ENCODE assay signal across 8 mouse cellular contexts in the genomic region with DNA sequence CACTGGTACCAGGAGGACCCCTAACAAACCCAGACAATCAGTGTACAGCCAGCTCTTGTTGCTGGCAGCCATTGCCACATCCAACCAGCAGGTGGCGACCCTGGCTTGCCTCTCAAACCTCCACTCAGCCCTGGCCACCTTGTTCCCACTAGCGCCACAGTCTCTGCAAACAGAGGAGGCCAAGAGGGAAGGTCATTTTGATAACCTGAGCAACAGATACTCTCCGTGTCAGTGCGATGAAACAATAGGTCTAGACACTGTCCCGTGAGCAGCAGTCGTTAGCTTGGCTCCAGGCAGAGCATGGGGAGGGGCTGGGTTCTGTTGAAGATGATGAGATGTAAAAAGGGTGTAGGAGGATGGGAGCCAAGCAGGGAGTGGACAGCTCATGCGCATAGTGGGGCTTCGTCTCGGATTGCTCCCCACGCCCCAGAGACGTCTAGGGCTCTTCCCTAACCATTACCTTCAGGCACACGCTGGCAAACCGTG. TPM values are rescaled to one million over a fixed set of nuclear protein-coding genes. Genes with fewer than 3 reads are reported as not detected.
DNase-seq lines count a peak whose midpoint lies in the region; ATAC-seq and TF ChIP-seq lines count a peak whose summit lies in the region.

No protein-coding gene starts in this region.

- H3K36me3 ChIP-seq in intestine, postnatal 0 days (ENCODE audit: control insufficient read depth, insufficient read depth), result no peaks in the 10 kb centered on the region
- H3K36me3 ChIP-seq in midbrain, embryonic 13.5 days, result no peaks in the 10 kb centered on the region
- no peaks in the 10 kb centered on the region for H3K36me3 ChIP-seq in stomach, embryonic 15.5 days

- no peak overlapping the region for H3K27ac ChIP-seq in intestine, postnatal 0 days (ENCODE audit: low read depth, low read length)
- H3K27ac ChIP-seq in midbrain, embryonic 13.5 days, result no peak overlapping the region
- no peak overlapping the region for H3K27ac ChIP-seq in stomach, embryonic 15.5 days

- peak; percentile 99 for TF ChIP-seq CTCF in intestine, postnatal 0 days (IDR thresholded peaks at IDR 0.05; ENCODE audit: low read depth)

- H3K9ac ChIP-seq in intestine, postnatal 0 days (ENCODE audit: low read depth, low read length), result no peak overlapping the region
- H3K9ac ChIP-seq in midbrain, embryonic 13.5 days (replicated peaks), result 0 out of 2 replicates have a peak overlapping the region, but pooled peaks have one; percentile 42
- H3K9ac ChIP-seq in stomach, embryonic 15.5 days, result no peak overlapping the region

- no peaks in the 10 kb centered on the region for H3K27me3 ChIP-seq in intestine, postnatal 0 days (replicated peaks; ENCODE audit: control insufficient read depth, insufficient read depth, low read length)
- H3K27me3 ChIP-seq in midbrain, embryonic 13.5 days, result 0 out of 2 replicates have a peak, but pooled peaks cover 4% of the 10 kb centered on the region
- H3K27me3 ChIP-seq in stomach, embryonic 15.5 days (replicated peaks), result no peaks in the 10 kb centered on the region

- no peak for ATAC-seq in CD4-positive, CD25-positive, alpha-beta regulatory T cell, adult 4 months
- ATAC-seq in intestine, postnatal 0 days, result peak; percentile 60
- ATAC-seq in midbrain, embryonic 13.5 days, result peak; percentile 69
- peak; percentile 48; the same call in 1 of the 2 replicates for ATAC-seq in stomach, embryonic 15.5 days (ENCODE audit: insufficient read depth, low FRiP score, low read depth)

- H3K4me2 ChIP-seq in intestine, postnatal 0 days (replicated peaks; ENCODE audit: low read depth), result no peak overlapping the region
- no peak overlapping the region for H3K4me2 ChIP-seq in midbrain, embryonic 13.5 days (replicated peaks)
- H3K4me2 ChIP-seq in stomach, embryonic 15.5 days, result no peak overlapping the region; the same call in 1 of the 2 replicates

- DNase-seq in CD4-positive, CD25-positive, alpha-beta regulatory T cell, adult 2 months (ENCODE audit: low read depth, low spot score), result peak; percentile 76
- peak; percentile 90 for DNase-seq in embryo, embryonic 10 days (ENCODE audit: low spot score)
- peak; percentile 67 to 71 for DNase-seq in gastrocnemius, postnatal 36 days
- peak; percentile 86 for DNase-seq in left cerebral cortex, postnatal 4 days

- intact Hi-C loops in gastrocnemius, postnatal 36 days (cut with DNase I), result loop anchor here (1.0 to 2.0 kb wide), 2 partner anchors 80 to 97 kb away; no protein-coding TSS in a partner anchor
- intact Hi-C loops in left cerebral cortex, postnatal 4 days (cut with DNase I), result loop anchor here (5.0 kb wide), 2 partner anchors 81 to 96 kb away; no protein-coding TSS in a partner anchor

- H3K9me3 ChIP-seq in intestine, postnatal 0 days (ENCODE audit: control insufficient read depth), result no peaks in the 10 kb centered on the region
- H3K9me3 ChIP-seq in midbrain, embryonic 13.5 days, result no peaks in the 10 kb centered on the region
- no peaks in the 10 kb centered on the region for H3K9me3 ChIP-seq in stomach, embryonic 15.5 days

- H3K4me3 ChIP-seq in intestine, postnatal 0 days (ENCODE audit: low read depth, low read length), result no peak overlapping the region
- H3K4me3 ChIP-seq in midbrain, embryonic 13.5 days (replicated peaks), result no peak overlapping the region
- no peak overlapping the region for H3K4me3 ChIP-seq in stomach, embryonic 15.5 days (replicated peaks)

- no peaks in the 10 kb centered on the region for H3K4me1 ChIP-seq in intestine, postnatal 0 days (replicated peaks; ENCODE audit: control insufficient read depth, insufficient read depth, low read length)
- peaks cover 5% of the 10 kb centered on the region; the same call in 1 of the 2 replicates for H3K4me1 ChIP-seq in midbrain, embryonic 13.5 days (replicated peaks)
- peaks cover 4% of the 10 kb centered on the region; the same call in 1 of the 2 replicates for H3K4me1 ChIP-seq in stomach, embryonic 15.5 days

- 22% methylated on average over 13 of the region's 13 CpGs for WGBS in intestine, postnatal 0 days
- 33% methylated on average over 13 of the region's 13 CpGs for WGBS in midbrain, embryonic 13.5 days
- 22% methylated on average over 13 of the region's 13 CpGs for WGBS in stomach, embryonic 15.5 days

RNA-seq across cellular contexts. Expression of gene Ribc2, which starts 19.6 kb away (rescaled TPM):
- not detected for polyA plus RNA-seq in CD4-positive, CD25-positive, alpha-beta regulatory T cell, adult 4 months (2017; shearing (Covaris generic))
- total RNA-seq in gastrocnemius, postnatal 36 days (2021), result not detected
- 0.13 TPM in 1 of 2 replicates, not detected in the other for polyA plus RNA-seq in intestine, postnatal 0 days (2015; fragmentation: Nextera tagmentation; extraction: Ambion mirVana)
- total RNA-seq in left cerebral cortex, postnatal 4 days (2021), result under 1 TPM; 0.24 to 0.30 TPM
- polyA plus RNA-seq in midbrain, embryonic 13.5 days (2015; fragmentation: Nextera tagmentation; extraction: Ambion mirVana), result 0.43 and 0.62 TPM in 2 replicates
- 0.08 and 0.26 TPM in 2 replicates for polyA plus RNA-seq in stomach, embryonic 15.5 days (2015; fragmentation: Nextera tagmentation; extraction: Ambion mirVana)

RNA-seq across cellular contexts. Expression of gene Smc1b, which starts 19.7 kb away (rescaled TPM):
- polyA plus RNA-seq in CD4-positive, CD25-positive, alpha-beta regulatory T cell, adult 4 months (2017; shearing (Covaris generic)), result under 1 TPM in 1 of 2 experiments, not detected in 1; 0.08 TPM
- not detected for total RNA-seq in gastrocnemius, postnatal 36 days (2021)
- polyA plus RNA-seq in intestine, postnatal 0 days (2015; fragmentation: Nextera tagmentation; extraction: Ambion mirVana), result 0.07 and 0.18 TPM in 2 replicates
- total RNA-seq in left cerebral cortex, postnatal 4 days (2021), result under 1 TPM; 0.08 to 0.16 TPM
- 0.07 and 0.08 TPM in 2 replicates for polyA plus RNA-seq in midbrain, embryonic 13.5 days (2015; fragmentation: Nextera tagmentation; extraction: Ambion mirVana)
- polyA plus RNA-seq in stomach, embryonic 15.5 days (2015; fragmentation: Nextera tagmentation; extraction: Ambion mirVana), result 0.15 and 0.18 TPM in 2 replicates

RNA-seq across cellular contexts. Expression of gene Fbln1, which starts 54.3 kb away (rescaled TPM):
- polyA plus RNA-seq in CD4-positive, CD25-positive, alpha-beta regulatory T cell, adult 4 months (2017; shearing (Covaris generic)), result not detected
- 1 to 10 TPM; 4.8 to 5.7 TPM for total RNA-seq in gastrocnemius, postnatal 36 days (2021)
- 90.5 and 97.9 TPM in 2 replicates for polyA plus RNA-seq in intestine, postnatal 0 days (2015; fragmentation: Nextera tagmentation; extraction: Ambion mirVana)
- total RNA-seq in left cerebral cortex, postnatal 4 days (2021), result 10 to 100 TPM; 19.0 to 24.7 TPM
- polyA plus RNA-seq in midbrain, embryonic 13.5 days (2015; fragmentation: Nextera tagmentation; extraction: Ambion mirVana), result 51.3 and 53.9 TPM in 2 replicates
- polyA plus RNA-seq in stomach, embryonic 15.5 days (2015; fragmentation: Nextera tagmentation; extraction: Ambion mirVana), result 209 and 235 TPM in 2 replicates

Comparison
In these comparisons a context has a peak if more than half of its experiments do, and no peak if none do; other contexts are left out.
1. RNA of gene Fbln1, which starts 54.3 kb away (polyA plus RNA-seq): 209 to 235 TPM in stomach, embryonic 15.5 days, 90.5 to 97.9 TPM in intestine, postnatal 0 days and 51.3 to 53.9 TPM in midbrain, embryonic 13.5 days; not detected in CD4-positive, CD25-positive, alpha-beta regulatory T cell, adult 4 months; every median in the first group is over 10 times any median in the second.
2. Peak in every context shown above with its lines, with median percentiles within 50 percentile points of each other: DNase-seq.